Mouse (Mus musculus): ENCODE data around the gene Rhox4a2. TPM values are rescaled to one million over a fixed set of nuclear protein-coding genes. Genes with fewer than 3 reads are reported as not detected.
"Not testable (repeated sequence)": the region's sequence is repeated elsewhere in the genome, so short reads cannot be mapped to it uniquely, and the experiment has no call there.

Rhox4a2 gene
- not detected in 2 replicates for polyA plus RNA-seq (2014; fragmentation: Nextera tagmentation; extraction: Ambion mirVana)

GRCm38 (mm10) chrX:37390548-37390947, at the start of gene Rhox4a2:
Gene Rhox4a2 (plus strand): TSS chrX:37390848.
- not testable (repeated sequence) for H3K27me3 ChIP-seq (ENCODE audit: control insufficient read depth, insufficient read depth, low read length); H3K36me3 ChIP-seq (ENCODE audit: control insufficient read depth, insufficient read depth, low read length); H3K9me3 ChIP-seq (ENCODE audit: control insufficient read depth, low read length); H3K4me1 ChIP-seq (ENCODE audit: control insufficient read depth, insufficient read depth, low read length); H3K4me3 ChIP-seq (ENCODE audit: low read depth, low read length); ATAC-seq (ENCODE audit: insufficient number of reproducible peaks, low FRiP score, low TSS enrichment, low read depth); H3K27ac ChIP-seq (replicated peaks; ENCODE audit: low read depth, low read length); H3K4me2 ChIP-seq (ENCODE audit: low read depth, severe bottlenecking); DNase-seq (ENCODE audit: low spot score); H3K9ac ChIP-seq (ENCODE audit: low read length)
- WGBS = 91% methylated on average over 8 of the region's 16 CpGs

- ATAC-seq (ENCODE audit: insufficient number of reproducible peaks, low FRiP score, low TSS enrichment, low read depth); H3K9ac ChIP-seq (ENCODE audit: low read length); H3K9me3 ChIP-seq (ENCODE audit: control insufficient read depth, low read length); H3K27ac ChIP-seq (replicated peaks; ENCODE audit: low read depth, low read length); H3K4me2 ChIP-seq (ENCODE audit: low read depth, severe bottlenecking); H3K36me3 ChIP-seq (ENCODE audit: control insufficient read depth, insufficient read depth, low read length); H3K27me3 ChIP-seq (ENCODE audit: control insufficient read depth, insufficient read depth, low read length); H3K4me3 ChIP-seq (ENCODE audit: low read depth, low read length); H3K4me1 ChIP-seq (ENCODE audit: control insufficient read depth, insufficient read depth, low read length); DNase-seq (ENCODE audit: low spot score): not testable (repeated sequence)
- WGBS = no CpG with 5 or more reads among the region's 1 CpGs
These were observed 10.9 kb upstream of the Rhox4a2 start, which contains the start of gene Rhox3a2 for GRCm38 (mm10) chrX:37379728-37380127. Gene Rhox3a2 (plus strand): TSS chrX:37380028.

- not testable (repeated sequence) for H3K27me3 ChIP-seq (ENCODE audit: control insufficient read depth, insufficient read depth, low read length); H3K4me2 ChIP-seq (ENCODE audit: low read depth, severe bottlenecking); H3K9ac ChIP-seq (ENCODE audit: low read length); H3K27ac ChIP-seq (replicated peaks; ENCODE audit: low read depth, low read length); H3K9me3 ChIP-seq (ENCODE audit: control insufficient read depth, low read length); H3K36me3 ChIP-seq (ENCODE audit: control insufficient read depth, insufficient read depth, low read length); H3K4me3 ChIP-seq (ENCODE audit: low read depth, low read length); H3K4me1 ChIP-seq (ENCODE audit: control insufficient read depth, insufficient read depth, low read length); ATAC-seq (ENCODE audit: insufficient number of reproducible peaks, low FRiP score, low TSS enrichment, low read depth); DNase-seq (ENCODE audit: low spot score)
- WGBS = no CpG with 5 or more reads among the region's 9 CpGs
These were observed 21.1 kb downstream of the Rhox4a2 start, which contains the start of gene Rhox2b for GRCm38 (mm10) chrX:37411767-37412166. Gene Rhox2b (plus strand): TSS chrX:37412067.

- not testable (repeated sequence) for H3K4me3 ChIP-seq (ENCODE audit: low read depth, low read length); H3K36me3 ChIP-seq (ENCODE audit: control insufficient read depth, insufficient read depth, low read length); H3K4me2 ChIP-seq (ENCODE audit: low read depth, severe bottlenecking); H3K4me1 ChIP-seq (ENCODE audit: control insufficient read depth, insufficient read depth, low read length); ATAC-seq (ENCODE audit: insufficient number of reproducible peaks, low FRiP score, low TSS enrichment, low read depth); DNase-seq (ENCODE audit: low spot score); H3K27ac ChIP-seq (replicated peaks; ENCODE audit: low read depth, low read length); H3K9me3 ChIP-seq (ENCODE audit: control insufficient read depth, low read length); H3K27me3 ChIP-seq (ENCODE audit: control insufficient read depth, insufficient read depth, low read length); H3K9ac ChIP-seq (ENCODE audit: low read length)
- 90% methylated on average over 14 of the region's 15 CpGs for WGBS
These were observed 41.5 kb downstream of the Rhox4a2 start, which contains the start of gene Rhox4b for GRCm38 (mm10) chrX:37432194-37432593. Gene Rhox4b (plus strand): TSS chrX:37432494.

Other genes starting within 250 kb of the Rhox4a2 start
- 0.24 TPM in 1 of 2 replicates, not detected in the other for gene Akap14, start 222.0 kb upstream of the Rhox4a2 start, polyA plus RNA-seq (2014; fragmentation: Nextera tagmentation; extraction: Ambion mirVana)
- 358 and 365 TPM in 2 replicates for gene Ndufa1, start 199.7 kb upstream of the Rhox4a2 start, polyA plus RNA-seq (2014; fragmentation: Nextera tagmentation; extraction: Ambion mirVana)
- gene Rnf113a1, start 199.6 kb upstream of the Rhox4a2 start, polyA plus RNA-seq (2014; fragmentation: Nextera tagmentation; extraction: Ambion mirVana) = 11.7 and 12.1 TPM in 2 replicates
- gene Gm9, start 179.8 kb upstream of the Rhox4a2 start, polyA plus RNA-seq (2014; fragmentation: Nextera tagmentation; extraction: Ambion mirVana) = not detected in 2 replicates
- not detected in 2 replicates for gene Rhox1, start 168.6 kb upstream of the Rhox4a2 start, polyA plus RNA-seq (2014; fragmentation: Nextera tagmentation; extraction: Ambion mirVana)
- gene Rhox2a, start 145.9 kb upstream of the Rhox4a2 start, polyA plus RNA-seq (2014; fragmentation: Nextera tagmentation; extraction: Ambion mirVana) = 0.25 TPM in 1 of 2 replicates, not detected in the other
- not detected in 2 replicates for gene Rhox3a, start 140.9 kb upstream of the Rhox4a2 start, polyA plus RNA-seq (2014; fragmentation: Nextera tagmentation; extraction: Ambion mirVana)
- not detected in 2 replicates for gene Rhox4a, start 125.5 kb upstream of the Rhox4a2 start, polyA plus RNA-seq (2014; fragmentation: Nextera tagmentation; extraction: Ambion mirVana)
- gene Rhox3a2, start 10.8 kb upstream of the Rhox4a2 start, polyA plus RNA-seq (2014; fragmentation: Nextera tagmentation; extraction: Ambion mirVana) = not detected in 2 replicates
- not detected in 2 replicates for gene Rhox2b, start 21.2 kb downstream of the Rhox4a2 start, polyA plus RNA-seq (2014; fragmentation: Nextera tagmentation; extraction: Ambion mirVana)
- not detected in 2 replicates for gene Rhox4b, start 41.6 kb downstream of the Rhox4a2 start, polyA plus RNA-seq (2014; fragmentation: Nextera tagmentation; extraction: Ambion mirVana)
- gene Rhox2c, start 62.8 kb downstream of the Rhox4a2 start, polyA plus RNA-seq (2014; fragmentation: Nextera tagmentation; extraction: Ambion mirVana) = not detected in 2 replicates
- not detected in 2 replicates for gene Rhox3c, start 67.7 kb downstream of the Rhox4a2 start, polyA plus RNA-seq (2014; fragmentation: Nextera tagmentation; extraction: Ambion mirVana)
- gene Rhox4c, start 89.5 kb downstream of the Rhox4a2 start, polyA plus RNA-seq (2014; fragmentation: Nextera tagmentation; extraction: Ambion mirVana) = not detected in 2 replicates
- gene Rhox2d, start 102.6 kb downstream of the Rhox4a2 start, polyA plus RNA-seq (2014; fragmentation: Nextera tagmentation; extraction: Ambion mirVana) = not detected in 2 replicates
- not detected in 2 replicates for gene Rhox4d, start 123.5 kb downstream of the Rhox4a2 start, polyA plus RNA-seq (2014; fragmentation: Nextera tagmentation; extraction: Ambion mirVana)
- 0.30 TPM in 1 of 2 replicates, not detected in the other for gene Rhox2e, start 139.6 kb downstream of the Rhox4a2 start, polyA plus RNA-seq (2014; fragmentation: Nextera tagmentation; extraction: Ambion mirVana)
- not detected in 2 replicates for gene Rhox3e, start 151.2 kb downstream of the Rhox4a2 start, polyA plus RNA-seq (2014; fragmentation: Nextera tagmentation; extraction: Ambion mirVana)
- not detected in 2 replicates for gene Rhox4e, start 166.6 kb downstream of the Rhox4a2 start, polyA plus RNA-seq (2014; fragmentation: Nextera tagmentation; extraction: Ambion mirVana)
- not detected in 2 replicates for gene Rhox2f, start 180.6 kb downstream of the Rhox4a2 start, polyA plus RNA-seq (2014; fragmentation: Nextera tagmentation; extraction: Ambion mirVana)
- gene Rhox3f, start 190.1 kb downstream of the Rhox4a2 start, polyA plus RNA-seq (2014; fragmentation: Nextera tagmentation; extraction: Ambion mirVana) = not detected in 2 replicates
- gene Rhox4f, start 216.9 kb downstream of the Rhox4a2 start, polyA plus RNA-seq (2014; fragmentation: Nextera tagmentation; extraction: Ambion mirVana) = not detected in 2 replicates
- not detected in 2 replicates for gene Rhox3g, start 237.8 kb downstream of the Rhox4a2 start, polyA plus RNA-seq (2014; fragmentation: Nextera tagmentation; extraction: Ambion mirVana)